Mouse (Mus musculus): Measurements from ENCODE around the gene Fam129b. TPM values are rescaled to one million over a fixed set of nuclear protein-coding genes. Genes with fewer than 3 reads are reported as not detected.

Gene Fam129b
- 22.3 and 25.2 TPM in 2 replicates for polyA plus RNA-seq (2014; fragmentation: Nextera tagmentation; extraction: Ambion mirVana)

DNA sequence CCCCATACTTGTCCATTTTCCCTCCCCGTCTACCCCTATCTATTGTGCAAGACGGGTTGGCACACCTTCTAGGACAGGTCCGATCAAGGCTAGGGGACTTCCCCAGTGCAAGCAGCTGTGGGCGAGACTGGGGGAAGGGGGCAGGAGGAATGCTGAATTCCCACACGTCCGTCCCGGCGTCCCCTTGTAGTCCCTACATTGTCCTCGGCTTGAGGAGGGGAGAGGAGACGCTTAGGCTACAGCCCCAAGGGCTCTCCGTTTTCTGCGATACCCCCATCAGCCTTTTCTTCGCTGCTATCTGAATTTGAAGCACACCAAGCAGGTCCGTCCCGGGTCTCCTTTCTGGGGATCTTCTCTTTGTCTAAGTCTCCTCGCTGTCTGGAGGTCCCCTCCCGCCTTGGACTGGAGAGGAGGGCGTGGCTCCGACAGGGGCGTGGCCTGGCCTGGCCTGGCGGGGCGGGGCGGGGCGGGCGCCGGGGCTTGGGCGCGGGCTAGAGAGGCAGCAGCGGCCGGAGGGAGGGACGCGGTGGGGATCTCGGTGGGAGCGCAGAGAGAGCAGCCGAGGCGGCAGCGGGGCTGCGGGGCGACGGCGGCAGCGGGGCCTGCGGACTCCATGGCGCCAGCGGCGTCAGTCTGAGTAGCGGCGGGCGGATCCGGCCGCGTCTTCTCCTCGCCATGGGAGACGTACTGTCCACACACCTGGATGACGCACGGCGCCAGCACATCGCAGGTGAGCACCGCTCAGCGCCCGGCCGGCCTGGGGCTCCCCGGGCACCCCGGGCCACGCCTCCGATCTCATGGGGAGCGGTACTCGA, at the start of gene Fam129b:
Fam129b (plus strand) TSS at position 440 of the 815 bp plus-strand sequence.
- no peaks in the 10 kb centered on the region for H3K27me3 ChIP-seq (replicated peaks; ENCODE audit: control insufficient read depth, insufficient read depth, low read length)
- peak within 1 kb of the TSS; percentile 86 for H3K9ac ChIP-seq (ENCODE audit: low read length)
- H3K4me2 ChIP-seq (ENCODE audit: low read length), result peak within 1 kb of the TSS; percentile 69
- H3K27ac ChIP-seq (ENCODE audit: low read depth), result peak within 1 kb of the TSS; percentile 80
- no peaks in the 10 kb centered on the region for H3K9me3 ChIP-seq (ENCODE audit: control insufficient read depth, low read length)
- H3K36me3 ChIP-seq (ENCODE audit: control insufficient read depth, insufficient read depth, low read length), result no peaks in the 10 kb centered on the region; the same call in 1 of the 2 replicates
- DNase-seq (ENCODE audit: low spot score) (peak; percentile 95), ATAC-seq (replicated peaks; ENCODE audit: low FRiP score, low TSS enrichment, low read depth) (peak; percentile 92)
- WGBS, result 0% methylated on average over 56 of the region's 68 CpGs
- peaks cover 47% of the 10 kb centered on the region for H3K4me1 ChIP-seq (replicated peaks; ENCODE audit: control insufficient read depth, insufficient read depth, low read length)
- peak within 1 kb of the TSS; percentile 76 for H3K4me3 ChIP-seq (ENCODE audit: low read depth, low read length)

DNA sequence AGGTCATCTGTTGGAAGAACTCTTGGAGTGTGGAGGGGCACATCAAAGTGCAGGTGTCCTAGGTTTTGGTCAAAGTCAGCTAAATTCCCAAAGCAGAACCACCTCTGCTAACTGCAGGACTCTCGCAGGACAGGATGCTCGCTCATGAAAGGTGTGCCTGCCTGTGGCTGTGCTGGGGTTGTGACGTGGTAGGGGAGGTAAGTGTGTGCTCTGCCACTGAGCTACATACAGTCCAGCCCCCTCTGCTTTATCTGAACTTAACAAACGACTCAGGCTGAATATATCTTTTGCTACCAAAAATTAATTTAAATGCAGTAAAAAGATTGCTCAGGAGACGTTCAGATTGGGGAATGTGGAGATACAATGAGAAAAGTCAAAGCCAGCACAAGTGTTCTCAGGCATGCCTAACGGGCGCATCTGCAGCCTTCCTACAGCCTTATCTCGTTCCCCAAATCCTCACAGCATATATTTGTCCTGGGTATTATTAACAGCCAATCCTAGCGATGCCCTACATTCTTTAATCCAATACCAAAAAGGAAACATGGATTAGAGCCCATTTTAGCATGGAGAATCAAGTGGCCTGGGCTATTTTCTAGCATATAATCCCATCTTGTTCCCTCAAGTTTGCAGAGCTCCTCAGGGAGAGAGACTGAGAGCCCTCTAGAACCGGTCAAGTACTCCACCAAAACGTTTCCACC, 46.8 kb upstream of the Fam129b start:
- no peaks in the 10 kb centered on the region for H3K36me3 ChIP-seq (ENCODE audit: control insufficient read depth, insufficient read depth, low read length)
- H3K9me3 ChIP-seq (ENCODE audit: control insufficient read depth, low read length), result no peaks in the 10 kb centered on the region
- H3K9ac ChIP-seq (ENCODE audit: low read length), result no peak overlapping the region
- H3K4me1 ChIP-seq (replicated peaks; ENCODE audit: control insufficient read depth, insufficient read depth, low read length), result peaks cover 10% of the 10 kb centered on the region
- H3K4me2 ChIP-seq (ENCODE audit: low read length), result no peak overlapping the region
- no peak overlapping the region for H3K27ac ChIP-seq (ENCODE audit: low read depth)
- H3K27me3 ChIP-seq (replicated peaks; ENCODE audit: control insufficient read depth, insufficient read depth, low read length), result no peaks in the 10 kb centered on the region
- 72% methylated on average over 11 of the region's 11 CpGs for WGBS
- H3K4me3 ChIP-seq (ENCODE audit: low read depth, low read length), result no peak overlapping the region
- ATAC-seq (replicated peaks; ENCODE audit: low FRiP score, low TSS enrichment, low read depth) (no peak), DNase-seq (ENCODE audit: low spot score) (no peak)

DNA sequence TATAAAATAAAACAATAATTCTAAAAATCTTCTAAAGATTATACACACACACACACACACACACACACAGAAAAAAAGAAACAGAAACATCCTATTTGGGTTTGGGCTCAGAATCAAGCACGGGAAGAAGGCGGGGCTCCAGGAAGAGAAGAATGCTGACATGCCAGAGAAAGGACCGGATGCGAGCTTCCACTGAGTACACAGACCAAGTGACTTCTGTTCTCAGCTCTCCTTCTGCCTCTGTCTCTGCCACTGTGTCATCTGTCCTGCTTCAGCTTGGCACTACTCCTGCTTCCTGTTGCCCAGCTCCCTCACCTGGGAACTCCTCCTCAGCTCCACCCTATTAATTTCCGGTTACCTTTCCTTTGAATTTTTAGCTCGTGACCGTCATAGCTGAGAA, 41.4 kb upstream of the Fam129b start:
- Histone ChIP-seq H3K9ac (ENCODE audit: low read length) (no peak overlapping the region), H3K9me3 (ENCODE audit: control insufficient read depth, low read length) (no peaks in the 10 kb centered on the region), H3K4me1 (replicated peaks; ENCODE audit: control insufficient read depth, insufficient read depth, low read length) (peaks cover 11% of the 10 kb centered on the region), H3K27ac (ENCODE audit: low read depth) (peak overlapping the region; percentile 55), H3K4me3 (ENCODE audit: low read depth, low read length) (no peak overlapping the region), H3K36me3 (ENCODE audit: control insufficient read depth, insufficient read depth, low read length) (no peaks in the 10 kb centered on the region), H3K4me2 (ENCODE audit: low read length) (peak overlapping the region; percentile 16; the same call in 1 of the 2 replicates), H3K27me3 (replicated peaks; ENCODE audit: control insufficient read depth, insufficient read depth, low read length) (no peaks in the 10 kb centered on the region)
- 32% methylated on average over 7 of the region's 7 CpGs for WGBS
- DNase-seq (ENCODE audit: low spot score) (no peak), ATAC-seq (replicated peaks; ENCODE audit: low FRiP score, low TSS enrichment, low read depth) (0 out of 2 replicates have a peak, but pooled peaks have one; percentile 32)

DNA sequence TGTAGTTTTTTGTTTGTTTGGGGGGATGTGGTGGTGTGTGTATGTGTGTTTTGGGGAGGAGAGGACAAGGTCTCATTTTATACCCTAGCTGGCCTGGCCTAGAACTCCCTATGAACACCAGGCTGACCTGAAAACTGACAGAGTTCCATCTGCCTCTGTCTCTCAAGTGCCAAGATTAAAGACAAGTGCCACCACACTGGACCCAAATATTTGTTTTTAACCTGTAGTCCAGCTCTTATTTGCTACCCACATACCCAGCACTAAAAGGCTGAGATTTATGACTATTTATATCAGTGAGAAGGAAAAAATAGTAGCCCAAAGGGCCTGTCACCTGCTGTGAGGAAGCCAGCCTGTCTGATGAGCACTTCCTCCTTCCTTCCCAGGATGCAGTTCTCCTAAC, 40.3 kb upstream of the Fam129b start:
- peaks cover 11% of the 10 kb centered on the region for H3K4me1 ChIP-seq (replicated peaks; ENCODE audit: control insufficient read depth, insufficient read depth, low read length)
- DNase-seq (ENCODE audit: low spot score) (no peak), ATAC-seq (replicated peaks; ENCODE audit: low FRiP score, low TSS enrichment, low read depth) (no peak)
- no peak overlapping the region for H3K9ac ChIP-seq (ENCODE audit: low read length)
- no peaks in the 10 kb centered on the region for H3K27me3 ChIP-seq (replicated peaks; ENCODE audit: control insufficient read depth, insufficient read depth, low read length)
- H3K36me3 ChIP-seq (ENCODE audit: control insufficient read depth, insufficient read depth, low read length), result no peaks in the 10 kb centered on the region
- H3K4me3 ChIP-seq (ENCODE audit: low read depth, low read length), result no peak overlapping the region
- H3K27ac ChIP-seq (ENCODE audit: low read depth), result peak overlapping the region; percentile 55; the same call in 1 of the 2 replicates
- no peak overlapping the region for H3K4me2 ChIP-seq (ENCODE audit: low read length)
- no peaks in the 10 kb centered on the region for H3K9me3 ChIP-seq (ENCODE audit: control insufficient read depth, low read length)

DNA sequence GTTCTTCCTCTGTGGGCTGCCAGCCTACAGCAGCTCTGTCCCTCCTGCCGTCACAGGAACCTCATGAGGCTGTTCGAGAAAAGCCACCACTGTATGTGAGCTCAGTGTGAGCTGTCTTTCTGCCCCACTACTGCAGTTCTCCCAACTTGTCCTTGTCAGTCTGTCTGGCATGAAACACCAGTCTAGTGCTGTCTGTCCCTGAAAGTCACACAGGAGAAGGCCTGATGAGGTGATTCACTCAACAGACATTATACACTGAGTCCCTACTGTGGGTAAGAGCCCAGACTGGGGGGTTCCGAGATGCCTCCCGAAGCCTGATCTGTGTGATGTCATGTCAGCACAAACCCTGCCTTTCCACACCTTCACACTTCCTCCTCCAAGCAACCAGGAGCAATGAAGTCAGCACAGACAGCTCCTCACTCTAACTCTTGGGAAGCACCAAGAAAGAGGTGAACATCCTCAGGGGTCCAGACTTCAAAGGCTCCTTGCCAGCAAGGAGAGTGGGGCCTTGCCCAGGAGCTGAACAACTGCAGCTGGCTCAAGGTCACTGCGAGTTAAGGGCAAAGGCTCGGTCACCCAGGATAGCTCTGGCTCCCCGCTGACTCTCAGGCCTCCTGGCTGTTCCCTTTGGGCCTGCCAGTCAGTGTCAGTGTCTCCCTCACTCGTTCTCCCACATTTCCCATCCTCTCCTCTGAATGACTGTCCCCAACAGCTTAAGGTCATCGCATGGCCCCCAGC, 37.6 kb upstream of the Fam129b start:
- ATAC-seq (replicated peaks; ENCODE audit: low FRiP score, low TSS enrichment, low read depth), result no peak
- no peak overlapping the region for H3K4me2 ChIP-seq (ENCODE audit: low read length)
- no peaks in the 10 kb centered on the region for H3K27me3 ChIP-seq (replicated peaks; ENCODE audit: control insufficient read depth, insufficient read depth, low read length)
- H3K9ac ChIP-seq (ENCODE audit: low read length), result no peak overlapping the region
- 56% methylated on average over 9 of the region's 9 CpGs for WGBS
- H3K4me3 ChIP-seq (ENCODE audit: low read depth, low read length), result no peak overlapping the region
- peaks cover 3% of the 10 kb centered on the region; the same call in 1 of the 2 replicates for H3K36me3 ChIP-seq (ENCODE audit: control insufficient read depth, insufficient read depth, low read length)
- DNase-seq (ENCODE audit: low spot score), result no peak
- no peak overlapping the region for H3K27ac ChIP-seq (ENCODE audit: low read depth)
- peaks cover 11% of the 10 kb centered on the region for H3K4me1 ChIP-seq (replicated peaks; ENCODE audit: control insufficient read depth, insufficient read depth, low read length)
- H3K9me3 ChIP-seq (ENCODE audit: control insufficient read depth, low read length), result no peaks in the 10 kb centered on the region

DNA sequence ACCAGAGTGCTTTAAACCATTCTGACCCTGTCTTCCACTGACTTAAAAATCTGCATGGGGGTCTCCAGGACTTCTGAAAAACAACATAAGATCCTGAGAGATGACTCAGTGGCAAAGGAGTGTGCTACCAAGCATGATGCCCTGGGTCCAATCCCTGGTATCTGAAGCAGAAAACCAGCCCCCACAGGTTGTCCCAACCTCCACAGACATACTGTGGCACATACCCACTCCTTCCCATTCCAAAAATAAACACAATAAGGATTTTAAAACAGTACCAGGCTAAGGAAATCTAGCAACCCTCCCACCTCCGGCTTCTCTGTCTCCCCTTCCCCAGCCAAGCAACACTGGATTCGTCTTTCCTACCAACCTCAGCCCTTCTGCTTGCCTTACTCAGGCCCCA, 36.7 kb upstream of the Fam129b start:
- Histone ChIP-seq H3K27me3 (replicated peaks; ENCODE audit: control insufficient read depth, insufficient read depth, low read length) (no peaks in the 10 kb centered on the region), H3K36me3 (ENCODE audit: control insufficient read depth, insufficient read depth, low read length) (peaks cover 3% of the 10 kb centered on the region; the same call in 1 of the 2 replicates), H3K4me2 (ENCODE audit: low read length) (no peak overlapping the region), H3K27ac (ENCODE audit: low read depth) (no peak overlapping the region), H3K4me3 (ENCODE audit: low read depth, low read length) (no peak overlapping the region), H3K9me3 (ENCODE audit: control insufficient read depth, low read length) (no peaks in the 10 kb centered on the region), H3K4me1 (replicated peaks; ENCODE audit: control insufficient read depth, insufficient read depth, low read length) (peaks cover 4% of the 10 kb centered on the region), H3K9ac (ENCODE audit: low read length) (no peak overlapping the region)
- ATAC-seq (replicated peaks; ENCODE audit: low FRiP score, low TSS enrichment, low read depth), result no peak
- no peak for DNase-seq (ENCODE audit: low spot score)
- WGBS, result 61% methylated on average over 2 of the region's 2 CpGs

DNA sequence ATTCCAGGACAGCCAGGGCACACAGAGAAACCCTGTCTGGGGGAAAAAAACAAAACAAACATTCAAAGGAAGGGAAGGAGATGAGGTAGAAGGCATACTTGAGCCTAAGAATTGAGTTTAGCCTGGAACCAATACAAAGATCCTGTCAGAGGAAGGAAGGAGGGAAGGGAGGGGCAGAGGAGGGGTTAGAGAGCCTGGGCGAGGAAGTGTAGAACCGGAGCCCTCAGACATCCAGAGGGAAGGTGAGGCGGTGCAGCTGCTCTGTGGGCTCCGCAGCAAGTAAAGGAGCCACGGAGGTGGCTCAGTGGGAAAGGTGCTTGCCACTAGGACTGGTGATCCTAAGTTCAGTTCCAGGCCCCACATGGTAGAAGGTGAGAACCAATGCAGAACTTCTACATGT, 34.8 kb upstream of the Fam129b start:
- Histone ChIP-seq H3K4me3 (ENCODE audit: low read depth, low read length) (no peak overlapping the region), H3K9ac (ENCODE audit: low read length) (no peak overlapping the region), H3K36me3 (ENCODE audit: control insufficient read depth, insufficient read depth, low read length) (peaks cover 3% of the 10 kb centered on the region; the same call in 1 of the 2 replicates), H3K4me2 (ENCODE audit: low read length) (no peak overlapping the region), H3K9me3 (ENCODE audit: control insufficient read depth, low read length) (no peaks in the 10 kb centered on the region), H3K4me1 (replicated peaks; ENCODE audit: control insufficient read depth, insufficient read depth, low read length) (0 out of 2 replicates have a peak, but pooled peaks cover 2% of the 10 kb centered on the region), H3K27ac (ENCODE audit: low read depth) (no peak overlapping the region), H3K27me3 (replicated peaks; ENCODE audit: control insufficient read depth, insufficient read depth, low read length) (no peaks in the 10 kb centered on the region)
- ATAC-seq (replicated peaks; ENCODE audit: low FRiP score, low TSS enrichment, low read depth), result no peak
- DNase-seq (ENCODE audit: low spot score), result no peak
- WGBS, result 61% methylated on average over 5 of the region's 5 CpGs

DNA sequence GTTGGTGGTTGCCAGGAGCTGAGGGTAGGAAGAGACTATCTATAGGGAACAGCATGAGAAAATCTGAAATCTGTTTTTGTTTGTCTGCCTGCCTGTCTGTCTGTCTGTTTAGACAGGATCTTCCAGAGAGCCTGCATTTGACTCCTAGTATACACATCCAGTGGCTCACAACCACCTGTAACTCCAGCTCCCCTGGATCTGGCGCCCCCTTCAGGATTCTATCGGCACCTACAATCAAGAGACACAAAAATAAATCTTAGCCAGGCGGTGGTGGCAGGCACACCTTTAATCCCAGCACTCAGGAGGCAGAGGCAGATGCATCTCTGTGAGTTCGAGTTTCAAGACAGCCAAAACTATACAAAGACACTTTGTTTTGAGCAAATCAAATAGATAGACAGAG, 33.4 kb upstream of the Fam129b start:
- 42% methylated on average over 4 of the region's 4 CpGs for WGBS
- no peaks in the 10 kb centered on the region for H3K27me3 ChIP-seq (replicated peaks; ENCODE audit: control insufficient read depth, insufficient read depth, low read length)
- peaks cover 3% of the 10 kb centered on the region; the same call in 1 of the 2 replicates for H3K36me3 ChIP-seq (ENCODE audit: control insufficient read depth, insufficient read depth, low read length)
- H3K4me3 ChIP-seq (ENCODE audit: low read depth, low read length), result no peak overlapping the region
- H3K4me2 ChIP-seq (ENCODE audit: low read length), result no peak overlapping the region
- no peaks in the 10 kb centered on the region for H3K9me3 ChIP-seq (ENCODE audit: control insufficient read depth, low read length)
- H3K9ac ChIP-seq (ENCODE audit: low read length), result no peak overlapping the region
- 0 out of 2 replicates have a peak, but pooled peaks cover 2% of the 10 kb centered on the region for H3K4me1 ChIP-seq (replicated peaks; ENCODE audit: control insufficient read depth, insufficient read depth, low read length)
- H3K27ac ChIP-seq (ENCODE audit: low read depth), result no peak overlapping the region
- ATAC-seq (replicated peaks; ENCODE audit: low FRiP score, low TSS enrichment, low read depth), result no peak
- DNase-seq (ENCODE audit: low spot score), result no peak
